Mouse (Mus musculus) layer of hippocampus, adult 6 months (tissue): ENCODE measurements around the gene Trim54. TPM values are rescaled to one million over a fixed set of nuclear protein-coding genes. Genes with fewer than 3 reads are reported as not detected.

Source experiments
- long read RNA-seq, 2 experiments: library from polyadenylated mRNA; unstranded; transcript quantifications; one replicate each; pipeline ENCODE4 v2.0.0; 2019 to 2020
- polyA plus RNA-seq: library from polyadenylated mRNA; unstranded; fragments of <200 nt; fragmentation: Nextera tagmentation; gene quantifications from 2 replicates; pipeline ENCODE4 v1.2.3, GENCODE M21; 2021

The Trim54 gene
- 0.15 and 0.33 TPM in 2 replicates for polyA plus RNA-seq
- long read RNA-seq, experiment 1, result 0 reads
- long read RNA-seq, experiment 2, result 0 reads

DNA sequence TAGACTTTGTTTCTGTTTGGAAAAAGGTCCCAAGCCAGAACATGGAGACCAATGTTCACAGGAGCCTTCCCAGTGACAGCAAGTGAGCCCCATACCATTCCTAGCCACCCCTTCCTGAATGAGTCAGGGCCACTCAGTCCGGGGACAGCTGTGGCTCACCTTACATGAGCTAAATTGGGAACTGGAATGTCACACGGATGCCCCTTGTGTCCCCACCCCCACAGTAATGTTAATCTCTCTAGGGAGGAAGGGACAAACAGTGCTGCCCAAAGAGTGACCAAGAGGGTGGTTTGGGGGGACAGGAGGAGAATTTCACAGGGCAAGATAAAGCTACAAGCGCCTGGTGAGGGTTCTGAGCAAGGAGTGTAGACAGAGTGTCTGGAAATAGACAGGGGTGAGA is at the start of gene Trim54:
Trim54 (plus strand) TSS at position 359 of the 400 bp plus-strand sequence.

DNA sequence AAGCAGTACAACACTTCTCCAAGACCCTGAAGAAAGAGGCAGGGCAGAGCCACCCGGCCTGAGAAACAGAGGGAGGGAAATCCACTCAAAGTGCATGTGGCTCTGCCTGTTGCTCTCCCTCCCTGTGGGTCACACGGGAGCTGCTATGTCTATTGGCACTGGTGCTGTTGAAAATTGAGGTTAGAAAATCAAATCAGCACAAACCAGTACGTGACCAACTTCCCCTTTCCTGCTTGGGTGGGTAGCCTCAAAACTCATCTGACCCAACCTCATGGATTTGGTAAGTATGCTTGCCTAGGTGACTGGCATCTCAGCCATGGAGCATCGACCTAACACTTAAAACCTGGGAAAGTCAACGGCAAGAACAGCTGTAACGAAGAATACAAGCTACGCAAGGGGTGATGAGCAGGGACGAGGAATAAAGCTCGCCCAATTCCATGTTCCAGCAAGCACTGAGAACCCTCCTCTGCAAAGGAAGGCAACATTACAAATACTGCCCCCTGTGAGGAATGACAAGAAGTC is 10.6 kb upstream of the Trim54 start, which contains the start of gene Dnajc5g:
Dnajc5g (plus strand) TSS at position 472 of the 522 bp plus-strand sequence.

DNA sequence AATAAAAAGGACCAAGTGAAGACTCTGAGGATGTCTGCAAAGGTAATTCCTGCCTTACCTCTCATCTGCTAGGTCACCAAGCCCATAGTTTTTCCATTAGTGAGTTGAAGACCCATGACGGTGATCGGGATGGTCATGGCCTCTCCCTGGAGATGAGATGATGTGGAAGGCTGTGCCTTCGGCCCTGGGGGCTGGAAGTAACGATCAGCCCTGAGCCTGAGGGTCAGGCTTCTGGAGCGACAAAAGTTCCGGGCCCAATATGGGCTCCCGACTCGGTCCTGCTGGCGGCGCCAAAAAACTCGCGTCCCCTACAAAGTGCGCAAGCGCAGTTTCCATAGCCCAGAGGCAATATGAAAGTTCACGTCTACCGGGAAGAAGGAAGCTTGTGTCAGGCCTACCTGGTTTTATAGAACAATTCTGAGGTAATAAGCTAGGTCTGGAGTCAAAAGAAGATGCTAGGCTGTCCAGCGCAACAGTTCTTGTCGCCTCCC is 8.5 kb upstream of the Trim54 start, which contains the start of gene Slc30a3:
Slc30a3 (minus strand) TSS at position 238 of the 491 bp plus-strand sequence.

DNA sequence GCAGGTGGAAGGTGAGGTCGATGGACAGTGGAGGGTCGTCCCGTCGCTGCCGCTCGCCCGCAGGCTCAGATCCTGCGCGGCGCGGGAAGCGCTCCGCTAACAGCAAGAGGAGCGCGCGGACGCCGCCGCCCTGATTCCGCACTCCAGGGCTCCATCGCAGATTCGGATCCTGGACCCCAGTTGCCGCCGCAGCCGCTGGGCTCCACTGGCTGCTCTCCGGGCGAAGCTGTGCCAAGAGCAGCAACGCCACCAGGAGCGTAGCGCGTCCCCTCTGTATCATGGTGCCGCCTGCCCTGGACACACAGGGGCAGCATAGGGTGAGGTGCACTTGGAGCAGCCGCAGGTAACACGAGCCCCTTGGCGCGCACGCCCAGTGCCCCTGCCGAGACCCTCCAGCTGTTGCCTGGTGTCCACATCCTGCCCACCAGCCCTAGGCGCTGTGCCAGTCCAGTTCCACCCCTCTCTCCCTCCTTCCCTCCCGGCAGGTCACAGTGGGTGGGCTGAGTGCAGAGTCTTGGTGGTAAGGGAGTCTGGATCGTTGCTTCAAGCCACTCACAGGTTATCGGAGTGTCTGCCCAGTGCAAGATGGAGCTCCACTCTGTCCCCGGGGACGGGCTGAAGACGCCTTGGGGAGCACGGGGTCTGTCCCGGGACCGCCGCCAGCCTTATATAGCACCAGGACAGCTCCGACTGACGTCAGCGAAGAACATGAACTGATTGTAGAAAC is 21.9 kb downstream of the Trim54 start, which contains the start of gene Ucn:
Ucn (minus strand) TSS at position 589 of the 727 bp plus-strand sequence.

DNA sequence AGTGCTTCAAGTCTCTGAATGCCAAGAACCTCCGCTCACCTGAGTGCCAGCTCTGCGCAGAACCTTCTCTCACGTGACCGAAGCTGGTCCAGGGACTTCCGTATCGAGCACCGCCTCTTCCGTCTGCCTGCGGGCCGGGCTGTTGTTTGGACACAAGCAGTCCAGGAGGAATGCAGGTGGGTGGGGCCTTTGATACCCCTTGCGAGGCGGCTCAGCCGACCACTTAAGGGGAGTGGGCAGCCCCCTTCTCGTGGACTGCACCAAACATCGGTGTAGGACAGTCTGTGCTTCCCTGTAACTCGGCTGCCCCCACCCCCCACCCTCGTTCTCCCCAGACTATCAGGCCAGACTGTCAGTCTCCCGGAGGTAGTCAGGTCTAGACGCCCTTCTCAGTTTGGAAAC is 37.6 kb downstream of the Trim54 start, which contains the start of gene Mpv17:
Mpv17 (minus strand) TSS at position 100 of the 402 bp plus-strand sequence.

DNA sequence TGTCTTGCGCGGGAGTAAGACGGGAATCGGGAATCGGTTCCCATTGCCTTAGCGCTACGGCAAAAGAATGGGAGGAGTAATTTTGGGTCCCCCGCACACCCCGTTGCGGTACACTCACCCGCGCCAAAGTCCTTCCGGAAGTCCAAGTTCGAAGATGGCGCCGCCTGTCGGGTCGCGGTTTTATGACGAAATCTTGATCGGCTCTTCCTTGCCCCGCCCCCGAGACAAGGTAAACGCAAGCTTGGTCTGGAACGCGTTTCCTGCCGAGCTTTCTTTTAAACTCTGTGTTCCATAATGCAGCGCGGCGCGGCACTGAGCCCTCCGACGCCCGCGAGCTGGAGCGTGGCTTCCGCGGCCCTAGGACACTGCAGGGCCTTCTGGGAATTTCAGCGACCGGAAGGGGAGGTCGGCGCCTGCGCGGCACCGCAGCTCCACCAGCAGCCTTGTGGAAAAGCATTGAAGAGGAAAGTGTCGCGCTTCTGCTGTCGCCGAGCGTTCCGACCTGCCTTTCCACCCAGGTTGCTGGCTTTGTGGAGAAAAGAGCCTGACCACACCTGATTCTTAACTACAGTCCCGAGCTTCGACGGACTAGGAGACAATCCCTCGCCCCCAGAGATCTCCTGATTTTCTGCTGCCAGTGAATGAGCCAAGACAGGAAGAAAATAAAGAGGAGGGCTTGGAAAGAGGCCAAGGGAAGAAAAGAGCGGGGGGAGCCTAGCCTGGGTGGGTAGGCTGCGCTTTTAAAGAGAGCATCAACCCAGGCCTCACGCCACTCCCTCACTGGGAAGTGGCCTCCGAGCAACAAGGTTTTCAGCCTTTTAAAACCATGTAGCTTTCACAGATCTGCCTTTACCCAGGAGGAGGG is 63.5 kb downstream of the Trim54 start, which contains the start of the genes Gm29609 and Gtf3c2:
Gm29609 (minus strand) TSS at position 146 of the 865 bp plus-strand sequence.
Gtf3c2 (minus strand) TSS at position 379 of the 865 bp plus-strand sequence.

Other genes with a start within 250 kb of the Trim54 start
- gene Tmem214, start 248.7 kb upstream of the Trim54 start, polyA plus RNA-seq, result 20.3 and 26.1 TPM in 2 replicates
- 2.9 and 4.6 TPM in 2 replicates for gene Agbl5, start 228.0 kb upstream of the Trim54 start, polyA plus RNA-seq
- gene Ost4, start 208.9 kb upstream of the Trim54 start, polyA plus RNA-seq, result 134 and 150 TPM in 2 replicates
- 0.55 and 1.1 TPM in 2 replicates for gene Emilin1, start 203.3 kb upstream of the Trim54 start, polyA plus RNA-seq
- 38.1 and 40.6 TPM in 2 replicates for gene Khk, start 195.3 kb upstream of the Trim54 start, polyA plus RNA-seq
- gene Cgref1, start 171.1 kb upstream of the Trim54 start, polyA plus RNA-seq, result 8.1 and 10.3 TPM in 2 replicates
- 50.1 and 55.9 TPM in 2 replicates for gene Preb, start 156.4 kb upstream of the Trim54 start, polyA plus RNA-seq
- gene Tcf23, start 148.1 kb upstream of the Trim54 start, polyA plus RNA-seq, result 0.06 TPM in 2 replicates
- 231 and 258 TPM in 2 replicates for gene Atraid, start 68.4 kb upstream of the Trim54 start, polyA plus RNA-seq
- 9.8 and 12.6 TPM in 2 replicates for gene Slc5a6, start 67.8 kb upstream of the Trim54 start, polyA plus RNA-seq
- 2.9 and 3.1 TPM in 2 replicates for gene Cad, start 61.9 kb upstream of the Trim54 start, polyA plus RNA-seq
- not detected in 2 replicates for gene Dnajc5g, start 10.4 kb upstream of the Trim54 start, polyA plus RNA-seq
- gene Slc30a3, start 8.5 kb upstream of the Trim54 start, polyA plus RNA-seq, result 88.3 and 99.3 TPM in 2 replicates
- gene Ucn, start 22.1 kb downstream of the Trim54 start, polyA plus RNA-seq, result not detected in 2 replicates
- gene Mpv17, start 37.5 kb downstream of the Trim54 start, polyA plus RNA-seq, result 139 and 146 TPM in 2 replicates
- 0.70 and 2.9 TPM in 2 replicates for gene Gm29609, start 63.2 kb downstream of the Trim54 start, polyA plus RNA-seq
- 12.4 and 12.7 TPM in 2 replicates for gene Gtf3c2, start 63.4 kb downstream of the Trim54 start, polyA plus RNA-seq
- 112 and 117 TPM in 2 replicates for gene Snx17, start 76.5 kb downstream of the Trim54 start, polyA plus RNA-seq
- gene Eif2b4, start 76.7 kb downstream of the Trim54 start, polyA plus RNA-seq, result 31.6 and 46.9 TPM in 2 replicates
- gene Zfp513, start 85.6 kb downstream of the Trim54 start, polyA plus RNA-seq, result 1.6 and 1.9 TPM in 2 replicates
- gene Ppm1g, start 104.0 kb downstream of the Trim54 start, polyA plus RNA-seq, result 79.7 and 95.6 TPM in 2 replicates
- 75.4 and 80.3 TPM in 2 replicates for gene Nrbp1, start 124.2 kb downstream of the Trim54 start, polyA plus RNA-seq
- not detected in 2 replicates for gene Gm9970, start 124.5 kb downstream of the Trim54 start, polyA plus RNA-seq
- 0.77 and 2.4 TPM in 2 replicates for gene Krtcap3, start 135.0 kb downstream of the Trim54 start, polyA plus RNA-seq
- gene Ift172, start 174.4 kb downstream of the Trim54 start, polyA plus RNA-seq, result 13.4 and 15.4 TPM in 2 replicates
- gene Fndc4, start 179.4 kb downstream of the Trim54 start, polyA plus RNA-seq, result 72.5 and 92.3 TPM in 2 replicates
- not detected in 2 replicates for gene Gckr, start 180.7 kb downstream of the Trim54 start, polyA plus RNA-seq